Mouse (Mus musculus): ENCODE measurements around the gene Mfsd4b1.

- TF ChIP-seq CTCF (IDR thresholded peaks at IDR 0.05; ENCODE audit: insufficient read depth, low read length) (no peak), POLR2A (IDR thresholded peaks at IDR 0.05; ENCODE audit: borderline replicate concordance, extremely low read depth, low read depth, low read length) (no peak)
These were observed 33.2 kb upstream of the Mfsd4b1 start for GRCm38 (mm10) chr10:40058062-40058785.
